Mouse (Mus musculus): ENCODE measurements at regions not wholly inside any gene's neighbourhood (a gene's known extent, or its start where the extent isn't known, plus 50 kb on each side); places are given as distances from the start of the nearest gene placed in this dataset.

DNA sequence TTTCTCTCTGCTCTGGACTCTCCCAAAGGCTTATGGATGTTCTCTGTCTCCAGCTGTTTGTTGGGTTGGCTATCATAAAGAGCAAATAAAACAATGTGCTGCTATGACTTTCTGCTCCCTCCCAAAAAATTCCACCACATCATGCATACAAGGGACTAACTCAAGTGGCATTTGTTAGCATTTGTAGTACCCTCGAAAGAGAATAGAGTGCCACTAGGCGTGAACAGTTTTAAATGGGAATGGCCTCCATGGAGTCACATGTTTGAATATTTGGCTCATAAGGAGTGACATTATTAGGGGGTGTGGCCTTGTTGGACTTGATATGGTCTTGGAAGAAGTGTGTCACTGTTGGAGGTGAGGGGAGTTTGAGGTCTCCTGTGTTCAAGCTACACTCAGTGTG, 86.5 kb upstream of the Serbp1 start:
- peak; percentile 32 for DNase-seq (ENCODE audit: low spot score)

- DNase-seq (ENCODE audit: low spot score) = no peak
Observed at GRCm38 (mm10) chr6:67149425-67149824, 88.6 kb upstream of the Serbp1 start.

DNA sequence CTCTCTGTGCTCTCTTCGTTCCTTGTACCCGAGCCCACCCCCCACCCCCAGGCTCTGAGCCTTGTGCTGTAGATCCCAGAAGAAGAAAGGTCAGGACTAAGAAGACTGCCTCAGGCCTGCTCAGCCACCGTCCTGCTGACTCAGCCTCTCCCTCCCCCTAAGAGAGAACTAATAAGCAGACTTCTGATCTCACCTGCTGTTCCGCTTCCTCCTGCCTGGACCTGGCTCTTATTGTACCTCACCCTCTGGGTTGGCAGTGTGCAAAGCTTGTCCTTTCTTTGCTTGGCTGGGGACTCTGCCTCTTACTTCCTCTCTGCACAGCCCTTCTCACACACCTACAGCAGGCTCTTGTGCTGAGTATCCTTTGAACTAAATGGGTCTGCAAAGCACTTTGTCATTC, 91.3 kb upstream of the Serbp1 start:
- peak; percentile 28 for DNase-seq (ENCODE audit: low spot score)

GRCm38 (mm10) chr6:67145969-67146368, 92.0 kb upstream of the Serbp1 start:
- DNase-seq (ENCODE audit: low spot score) = no peak

DNA sequence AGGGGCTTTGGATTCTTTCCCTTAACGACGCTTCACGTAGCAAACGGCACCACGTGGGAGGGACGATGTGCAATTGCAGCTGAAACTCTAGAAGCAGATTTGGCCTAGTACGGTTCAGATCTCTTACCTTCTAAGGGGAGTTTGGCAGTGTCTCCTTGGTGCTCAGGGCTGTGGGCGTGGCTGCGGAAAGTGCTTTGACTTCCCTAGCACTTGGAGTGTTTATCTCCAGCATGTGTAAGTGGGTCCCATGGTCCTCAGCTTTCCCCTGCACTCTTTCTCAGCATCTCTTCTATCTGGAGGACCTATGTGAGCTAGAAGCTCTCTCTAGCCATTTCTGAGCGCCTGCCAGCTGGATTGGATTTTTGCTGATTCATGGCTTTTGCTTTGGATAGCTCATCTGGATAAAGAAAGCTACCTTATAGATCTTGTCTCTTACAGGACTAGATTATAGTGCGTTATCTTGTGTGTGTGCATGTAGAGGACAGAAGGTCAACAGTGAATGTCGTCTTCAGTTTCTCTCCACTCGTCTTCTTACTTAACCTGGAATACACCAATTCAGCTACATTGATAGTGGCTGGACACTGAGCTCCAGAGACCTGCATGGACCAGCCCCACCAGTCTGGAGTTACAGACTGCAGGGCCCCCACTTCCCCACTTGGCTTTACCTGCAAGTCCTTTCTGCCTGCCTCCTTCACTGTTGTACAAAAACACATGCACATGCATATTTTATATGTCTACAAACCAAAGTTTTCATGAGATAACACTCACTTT, 92.8 kb upstream of the Serbp1 start:
- DNase-seq (ENCODE audit: low spot score) = peak; percentile 75

DNA sequence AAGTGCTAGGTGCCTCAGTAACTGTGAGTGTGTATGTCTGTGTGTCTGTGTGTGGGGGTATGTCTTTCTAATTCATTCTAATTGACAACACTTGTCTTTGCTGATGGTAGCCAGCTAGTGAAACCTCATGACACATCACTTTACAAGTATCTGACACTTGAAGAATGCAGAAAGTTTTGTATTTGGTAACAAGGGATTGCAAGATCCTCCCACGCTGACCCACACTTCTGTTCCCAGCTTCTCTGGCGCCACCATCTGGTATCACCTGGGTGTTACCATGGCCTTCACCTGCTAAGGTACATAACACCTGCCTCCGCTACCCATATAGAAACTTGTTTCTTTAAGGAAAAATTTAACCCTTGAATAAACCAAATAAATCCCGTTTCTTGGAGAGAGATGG, 95.8 kb upstream of the Serbp1 start:
- DNase-seq (ENCODE audit: low spot score) = peak; percentile 73

DNA sequence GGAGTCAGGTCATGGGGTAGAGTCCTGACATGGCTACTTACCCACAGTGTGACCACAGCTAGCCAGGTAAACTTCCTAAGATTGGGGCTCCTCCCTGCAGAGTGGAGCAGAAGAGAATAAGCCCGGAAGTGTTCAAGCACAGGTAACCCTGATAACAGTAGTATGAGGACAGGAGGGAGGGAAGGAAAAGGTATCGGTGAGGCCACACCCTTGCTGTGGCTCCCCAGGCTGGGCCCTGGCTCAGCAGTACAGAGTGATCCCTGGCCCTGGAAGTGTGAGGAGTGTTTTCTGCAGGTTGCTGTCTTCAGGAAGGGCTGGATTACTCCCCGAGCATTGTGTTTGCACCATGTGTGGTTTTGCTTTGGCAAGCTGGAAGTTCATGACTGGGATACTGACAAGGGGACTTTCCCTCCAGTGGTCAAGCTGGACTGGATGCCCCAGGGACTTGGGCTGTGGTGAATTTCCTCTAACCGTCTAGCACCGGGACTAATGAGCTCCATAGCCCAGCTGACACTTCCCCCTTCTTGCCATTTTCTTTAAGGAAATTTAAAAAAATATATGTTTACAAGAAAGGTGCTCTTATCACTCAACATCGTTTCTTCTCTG, 97.2 kb upstream of the Serbp1 start:
- DNase-seq (ENCODE audit: low spot score) = no peak

GRCm38 (mm10) chr6:67139012-67139375, 99.0 kb upstream of the Serbp1 start:
- no peak for DNase-seq (ENCODE audit: low spot score)

DNA sequence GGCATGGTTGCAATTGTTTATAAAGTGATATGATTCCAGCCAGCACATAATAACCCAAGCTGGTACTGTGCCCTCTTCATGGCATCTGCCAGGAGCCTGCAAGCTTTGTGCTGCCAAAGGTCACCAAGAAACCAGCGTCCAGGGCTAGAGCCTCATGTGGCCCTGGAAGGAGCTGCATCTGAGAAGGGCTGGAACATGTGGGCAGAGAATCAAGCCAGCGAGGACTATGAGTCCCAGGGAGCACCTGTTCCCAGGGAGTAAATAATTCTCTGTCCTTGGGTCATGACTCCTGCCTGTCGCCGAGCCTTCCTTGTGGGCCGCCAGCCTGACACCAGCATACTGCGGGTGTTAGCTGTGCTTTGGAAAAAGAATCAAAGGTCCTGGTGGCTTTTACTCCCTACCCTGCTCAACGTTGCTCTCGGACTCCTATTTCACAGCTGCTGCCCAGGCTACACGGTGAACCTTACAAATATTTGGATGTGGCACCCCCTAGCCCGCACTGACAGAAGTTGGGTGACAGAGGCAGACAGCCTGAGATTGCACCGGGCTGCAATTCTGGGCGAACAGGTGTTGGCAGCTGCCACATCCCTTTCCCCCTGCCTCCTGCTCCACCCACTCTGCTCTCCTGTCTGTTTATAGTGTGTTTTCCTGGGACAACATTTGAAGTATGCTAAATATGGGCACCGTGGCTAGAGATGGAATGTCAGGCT, 99.5 kb upstream of the Serbp1 start:
- no peak for DNase-seq (ENCODE audit: low spot score)

- no peak for DNase-seq (ENCODE audit: low spot score)
Observed at GRCm38 (mm10) chr6:67137482-67137881, 100.2 kb upstream of the Gadd45a start.

DNA sequence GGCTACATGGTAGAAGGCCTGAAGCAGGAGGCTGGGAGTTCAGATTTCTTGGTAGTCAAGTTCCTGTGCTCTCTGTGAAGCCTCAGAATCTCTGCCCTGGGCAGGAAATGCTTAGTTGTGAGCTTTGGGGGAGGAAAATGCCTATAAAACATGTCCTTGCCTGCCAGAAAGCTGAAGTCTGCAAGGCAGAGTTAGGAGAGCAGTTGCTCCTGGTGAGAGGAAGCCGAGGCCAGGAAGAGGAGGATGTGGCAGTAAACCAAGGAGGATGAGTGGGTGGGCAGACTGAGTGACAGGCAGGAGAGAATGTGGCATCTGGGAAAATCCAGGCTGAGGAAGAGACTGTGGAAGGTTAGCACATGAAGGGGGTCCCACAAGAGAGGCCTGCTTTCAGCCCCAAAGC, 97.7 kb upstream of the Gadd45a start:
- DNase-seq (ENCODE audit: low spot score) = no peak

DNA sequence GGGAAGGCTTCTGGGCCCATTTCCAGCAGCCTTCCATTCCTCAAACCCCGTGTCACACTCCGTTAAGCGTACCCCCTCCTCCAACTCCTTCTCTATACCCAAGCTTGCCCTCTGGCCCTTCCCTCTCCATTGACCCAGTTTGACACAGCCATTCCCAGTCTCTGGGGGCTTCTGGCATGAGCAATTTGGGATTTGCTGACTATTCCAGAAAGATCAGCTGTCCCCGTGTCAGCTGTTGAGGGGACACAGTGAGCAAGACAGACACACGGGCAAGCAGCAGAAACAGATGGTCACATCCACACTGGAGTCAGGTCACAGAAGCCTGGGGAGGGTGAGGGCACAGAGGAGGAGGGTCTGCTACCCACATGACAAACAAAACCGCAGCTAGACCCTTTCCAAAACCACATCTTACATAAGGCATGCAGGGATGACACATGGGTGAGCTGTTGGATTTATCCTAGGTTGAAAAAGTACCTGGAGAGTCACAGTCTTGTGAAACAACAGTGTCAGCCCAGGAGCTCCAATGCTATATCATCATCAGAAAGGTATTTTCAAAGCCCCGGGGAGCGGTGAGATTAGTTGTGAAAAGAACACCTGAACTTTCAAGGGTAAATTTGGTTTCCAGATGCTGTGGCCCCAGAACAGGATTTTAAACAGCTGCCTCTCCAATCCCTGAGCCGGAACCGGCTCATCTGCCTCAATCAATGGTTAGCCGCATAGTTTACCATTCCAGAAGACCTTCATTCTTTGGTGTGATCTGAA, 93.5 kb upstream of the Gadd45a start:
- DNase-seq (ENCODE audit: low spot score) = no peak

DNA sequence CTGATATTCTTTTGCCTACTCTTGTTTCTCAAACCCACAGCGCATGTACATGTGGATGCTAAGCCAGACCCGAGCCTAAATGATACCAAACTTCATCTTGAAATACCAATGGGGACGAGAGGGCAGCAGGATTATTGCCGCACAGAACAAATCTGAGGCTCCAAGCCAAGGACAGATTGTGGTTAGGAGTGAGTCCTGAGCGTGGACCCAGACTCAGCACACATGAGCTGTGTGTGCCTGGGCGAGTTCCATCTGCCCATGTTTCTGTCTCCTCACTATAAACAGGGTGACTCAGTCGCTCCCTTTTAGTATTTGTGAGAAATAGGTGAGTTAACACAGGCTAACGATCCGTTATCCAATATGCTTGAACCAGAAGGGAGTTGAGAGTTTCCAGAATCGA, 92.4 kb upstream of the Gadd45a start:
- DNase-seq (ENCODE audit: low spot score) = no peak

DNA sequence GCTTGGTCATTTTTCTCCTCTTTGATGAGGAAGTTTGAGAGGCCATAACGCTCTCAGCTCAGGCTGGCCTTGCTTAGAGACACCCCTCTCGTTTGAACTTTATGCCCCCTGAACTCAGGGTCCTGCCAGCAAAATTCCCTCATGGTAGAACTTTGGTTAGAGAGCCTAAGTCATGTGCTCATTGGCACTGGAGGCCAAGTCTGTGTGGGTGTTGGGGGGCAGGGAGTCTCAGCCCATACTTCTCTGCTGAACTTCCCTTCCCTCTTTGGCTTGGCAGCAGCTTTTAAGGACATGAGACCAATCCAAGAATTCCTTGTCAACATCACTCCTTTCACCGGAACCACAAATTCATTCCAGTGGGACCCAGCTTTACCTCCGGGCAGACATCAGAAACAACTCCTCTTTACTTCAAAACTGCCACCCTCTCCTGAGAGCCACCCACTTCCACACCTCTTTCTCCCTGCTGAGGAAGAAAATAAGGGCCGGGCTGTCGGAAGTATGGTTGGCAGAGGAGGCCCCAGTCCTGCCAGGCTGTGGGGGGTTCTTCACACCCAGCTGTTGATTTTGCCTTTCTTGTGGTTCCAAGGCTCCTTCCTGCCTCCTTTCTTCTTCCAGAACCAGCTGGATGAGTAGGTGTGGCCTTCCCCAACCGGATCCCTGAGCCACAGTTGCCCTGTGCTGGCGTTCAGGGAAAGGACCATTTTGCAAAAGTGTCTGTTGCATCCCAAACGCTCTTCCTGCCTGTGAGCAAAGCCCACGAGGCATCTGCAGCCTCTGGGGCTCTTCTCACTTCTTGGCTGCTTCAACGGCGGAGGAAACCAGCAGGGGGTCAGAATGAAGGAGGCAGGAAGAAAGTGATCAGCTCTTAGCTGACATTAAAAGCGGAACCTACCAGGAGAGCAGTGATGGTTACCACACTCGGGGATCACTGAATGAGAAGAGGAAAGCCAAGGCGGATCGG, 91.5 kb upstream of the Gadd45a start:
- no peak for DNase-seq (ENCODE audit: low spot score)

GRCm38 (mm10) chr6:67127727-67128126, 90.5 kb upstream of the Gadd45a start:
- DNase-seq (ENCODE audit: low spot score) = no peak

DNA sequence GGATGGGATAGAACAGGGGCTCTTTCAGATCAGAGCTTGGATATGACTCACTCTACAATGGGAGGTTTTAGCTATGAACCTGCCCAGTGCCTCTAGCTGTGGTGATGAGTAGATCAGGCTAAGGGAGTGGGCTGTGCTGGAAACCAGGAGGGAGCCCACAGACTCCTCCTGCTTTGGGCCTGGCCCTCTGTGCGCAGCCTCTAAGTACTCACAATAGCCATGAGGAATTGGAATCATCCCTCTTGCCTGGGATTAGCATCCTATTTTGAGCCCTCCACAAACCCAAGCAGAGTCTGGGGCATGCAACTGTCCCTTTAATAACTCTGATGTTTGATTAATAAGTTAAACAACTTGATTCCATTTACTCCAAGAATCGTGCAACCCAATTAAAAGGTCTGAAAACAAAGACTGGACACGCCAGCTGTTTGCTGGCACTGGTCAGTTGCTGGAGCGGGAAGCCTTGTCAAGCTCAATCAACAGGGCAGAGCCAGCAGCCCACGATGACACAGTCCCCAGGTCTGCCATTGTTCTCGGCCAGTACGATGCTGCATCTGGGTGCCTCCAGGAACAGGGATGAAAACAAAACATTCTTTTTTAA, 88.6 kb upstream of the Gadd45a start:
- no peak for DNase-seq (ENCODE audit: low spot score)

DNA sequence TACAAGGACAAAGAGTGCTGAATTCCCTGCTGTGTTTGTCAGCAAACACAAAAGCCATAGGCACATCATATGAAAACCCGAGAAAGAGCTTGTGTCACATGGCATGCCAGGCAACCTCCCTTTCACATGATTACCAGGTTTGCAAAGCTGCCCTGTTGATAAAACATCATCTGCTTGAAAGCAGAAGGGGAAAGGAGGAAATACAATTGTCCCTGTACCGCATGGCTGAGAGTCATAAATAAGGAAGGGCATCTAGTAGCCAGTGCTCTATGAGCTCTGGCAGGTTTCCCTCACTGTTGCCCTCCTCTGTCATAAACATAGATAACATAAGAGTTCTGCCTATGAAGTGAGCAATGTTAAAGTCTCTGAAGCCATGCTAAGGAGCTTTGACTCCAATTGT, 86.8 kb upstream of the Gadd45a start:
- DNase-seq (ENCODE audit: low spot score) = no peak

- DNase-seq (ENCODE audit: low spot score) = no peak
Observed at GRCm38 (mm10) chr6:67123071-67123470, 85.8 kb upstream of the Gadd45a start.

DNA sequence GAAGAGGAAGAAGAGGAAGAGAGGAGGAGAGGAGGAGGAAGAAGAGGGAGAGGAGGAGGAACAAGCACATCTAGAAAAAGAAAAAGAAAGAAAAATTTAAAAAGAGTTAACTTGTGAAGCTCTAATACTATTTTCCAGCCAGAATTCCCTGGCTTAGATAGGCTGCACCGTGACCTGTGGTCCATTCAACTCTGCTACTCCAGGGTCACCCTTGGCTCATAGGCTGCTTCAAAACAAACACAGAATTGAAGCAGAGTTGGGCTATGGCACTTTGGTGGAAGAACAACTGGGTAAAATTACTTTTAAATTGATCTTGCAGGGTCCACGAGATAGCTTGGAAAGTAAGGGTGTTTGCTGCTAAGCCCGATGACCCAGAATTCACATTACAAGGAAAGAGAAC, 79.0 kb upstream of the Gadd45a start:
- DNase-seq (ENCODE audit: low spot score) = no peak

DNA sequence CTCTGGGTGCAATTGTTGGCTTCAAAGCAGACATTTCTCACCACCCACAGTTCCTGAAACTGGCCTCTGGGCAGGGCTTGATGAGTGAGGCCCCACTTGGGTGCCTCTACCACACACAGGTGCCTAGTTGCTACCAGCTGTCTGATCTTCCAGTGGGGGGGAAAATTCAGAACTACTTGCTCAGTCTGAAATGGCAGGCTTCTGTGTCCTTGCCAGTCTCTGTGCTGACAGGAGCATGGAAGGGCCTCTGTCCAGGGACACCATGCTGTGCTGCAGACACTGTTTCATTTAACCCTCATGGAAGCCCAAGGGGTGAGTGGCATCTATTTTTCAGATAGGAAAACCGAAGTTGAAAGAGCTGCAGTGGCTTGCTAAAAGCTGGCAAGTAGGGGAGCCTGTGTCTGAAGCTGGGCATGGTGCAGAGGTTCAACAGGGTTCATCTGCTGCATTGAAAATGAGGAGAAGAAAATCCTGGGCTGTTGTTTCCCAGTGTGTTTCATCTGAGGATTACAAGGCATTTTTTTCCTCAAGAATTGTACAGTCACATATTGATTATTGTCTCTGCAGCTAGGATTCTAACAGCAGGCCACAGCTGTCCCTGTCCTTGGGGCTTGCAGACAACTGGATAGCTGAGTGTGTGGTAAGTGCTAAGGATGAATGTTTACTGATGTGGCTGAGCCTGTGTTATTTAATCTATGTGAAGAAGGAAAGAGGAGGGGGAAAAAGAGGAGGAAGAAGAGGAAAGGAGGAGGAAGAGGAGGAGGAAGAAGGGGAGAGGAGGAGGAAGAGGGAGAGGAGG, 78.4 kb upstream of the Gadd45a start:
- no peak for DNase-seq (ENCODE audit: low spot score)

Measured in lung, postnatal 25 days (tissue).